Mouse (Mus musculus) cortical plate, adult 2 months (tissue): ENCODE data around the gene Akt1s1.

Experiments used
- CTCF ChIP-seq: fragments of 200-500 bp; IDR thresholded peaks from 2 replicates; pipeline ENCODE4 v1.5.1; 2011; ENCODE audit warnings: mild to moderate bottlenecking, control low read depth, low read length; ENCODE audit not compliant: insufficient read depth; ENCODE audit errors: extremely low read depth
- POLR2A ChIP-seq: fragments of 200-500 bp; IDR thresholded peaks from 2 replicates; pipeline ENCODE4 v1.6.1; 2011; ENCODE audit warnings: mild to moderate bottlenecking, low read length, control low read depth; ENCODE audit not compliant: insufficient read depth; ENCODE audit errors: extremely low read depth

DNA sequence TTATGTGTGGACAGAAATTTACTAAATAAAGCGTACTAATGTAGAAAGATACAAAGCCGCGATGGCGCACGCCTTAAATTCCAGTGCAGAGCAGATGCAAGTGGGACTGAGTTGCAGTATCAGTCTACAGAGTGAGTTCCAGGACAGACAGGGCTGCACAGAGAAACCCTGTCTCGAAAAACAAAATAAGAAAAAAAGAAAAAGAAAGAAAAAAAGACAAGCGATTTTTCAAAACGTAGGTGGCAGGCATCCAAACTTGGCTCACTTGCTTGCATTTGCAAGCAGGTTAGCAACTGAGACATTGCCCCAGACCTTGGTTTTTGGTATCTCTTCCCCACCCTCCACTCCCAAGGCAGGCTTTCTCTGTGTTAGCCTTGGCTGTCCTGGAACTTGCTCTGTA lies 44.4 kb downstream of the Akt1s1 start:
- no peak for TF ChIP-seq CTCF
- TF ChIP-seq POLR2A: no peak
